Mouse (Mus musculus): ENCODE data around the gene Btnl2. TPM values are rescaled to one million over a fixed set of nuclear protein-coding genes. Genes with fewer than 3 reads are reported as not detected.

The Btnl2 gene
- total RNA-seq, 2 experiments from 2014 or later, result 0.48 to 0.66 TPM

GRCm38 (mm10) chr17:34347606-34348308 is 6.9 kb upstream of the Btnl2 start:
- DNase-seq, result peak; percentile 41

DNA sequence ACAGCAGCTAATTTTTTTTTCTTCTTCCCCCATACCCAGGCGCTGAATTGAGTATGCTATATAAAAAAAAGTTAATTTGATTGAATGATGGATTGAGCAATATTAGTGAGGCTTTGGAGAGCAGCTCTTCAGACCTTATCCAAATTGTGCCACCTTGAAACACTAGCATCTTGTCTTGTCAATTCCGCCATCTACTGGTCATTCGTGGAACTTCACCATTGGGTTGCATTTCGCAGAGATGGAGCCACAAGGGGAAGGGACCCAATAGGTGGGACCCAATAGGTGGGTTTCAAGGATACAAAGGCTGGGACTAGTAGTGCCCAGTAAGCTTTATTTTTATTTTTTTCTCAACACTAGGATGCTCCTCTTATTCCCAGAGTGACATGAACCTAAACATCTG is 5.2 kb upstream of the Btnl2 start:
- peak; percentile 84 for DNase-seq

DNA sequence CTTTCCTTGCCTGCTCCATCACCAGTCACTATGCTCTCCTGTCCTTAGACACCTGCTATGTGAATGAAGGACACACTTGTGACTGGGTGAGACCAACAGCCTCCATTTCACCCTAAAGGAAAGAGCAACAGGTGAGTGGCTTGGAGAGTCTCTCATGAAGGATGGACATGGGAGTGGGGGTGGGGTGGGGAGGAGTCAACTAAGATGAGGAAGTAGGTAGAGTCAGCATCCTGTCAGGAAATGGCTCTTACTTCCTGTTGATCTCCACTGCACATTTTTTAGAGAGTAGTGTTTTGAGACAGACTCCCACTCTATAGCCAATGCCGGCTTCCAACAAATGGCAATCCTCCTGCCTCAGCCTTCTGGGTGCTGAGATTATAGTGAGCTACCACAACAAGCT is 318 bp downstream of the Btnl2 start:
- DNase-seq, result no peak

DNA sequence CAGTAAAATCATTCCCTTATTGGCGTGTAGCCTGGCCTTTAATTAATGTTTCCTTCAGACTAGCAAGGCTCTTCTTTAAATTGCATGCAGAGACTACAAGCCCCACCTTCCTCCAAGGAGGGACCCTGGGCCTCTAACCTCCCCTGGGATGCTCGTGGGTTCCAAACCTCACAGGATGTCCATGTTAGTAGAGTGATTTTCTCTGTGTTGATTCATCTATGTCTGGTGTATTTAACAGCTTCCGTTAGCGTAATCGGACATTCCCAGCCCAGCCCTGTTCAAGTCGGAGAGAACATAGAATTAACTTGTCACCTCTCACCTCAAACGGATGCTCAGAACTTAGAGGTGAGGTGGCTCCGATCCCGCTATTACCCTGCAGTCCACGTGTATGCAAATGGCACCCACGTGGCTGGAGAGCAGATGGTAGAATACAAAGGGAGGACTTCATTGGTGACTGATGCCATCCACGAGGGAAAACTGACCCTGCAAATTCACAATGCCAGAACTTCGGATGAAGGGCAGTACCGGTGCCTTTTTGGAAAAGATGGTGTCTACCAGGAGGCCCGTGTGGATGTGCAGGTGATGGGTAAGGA is 8.4 kb downstream of the Btnl2 start:
- no peak for DNase-seq

GRCm38 (mm10) chr17:34363676-34364310 is 9.2 kb downstream of the Btnl2 start:
- DNase-seq, result no peak

GRCm38 (mm10) chr17:34365031-34365430 is 10.4 kb downstream of the Btnl2 start:
- DNase-seq, result no peak

GRCm38 (mm10) chr17:34370563-34370962 is 15.9 kb downstream of the Btnl2 start:
- no peak for DNase-seq

DNA sequence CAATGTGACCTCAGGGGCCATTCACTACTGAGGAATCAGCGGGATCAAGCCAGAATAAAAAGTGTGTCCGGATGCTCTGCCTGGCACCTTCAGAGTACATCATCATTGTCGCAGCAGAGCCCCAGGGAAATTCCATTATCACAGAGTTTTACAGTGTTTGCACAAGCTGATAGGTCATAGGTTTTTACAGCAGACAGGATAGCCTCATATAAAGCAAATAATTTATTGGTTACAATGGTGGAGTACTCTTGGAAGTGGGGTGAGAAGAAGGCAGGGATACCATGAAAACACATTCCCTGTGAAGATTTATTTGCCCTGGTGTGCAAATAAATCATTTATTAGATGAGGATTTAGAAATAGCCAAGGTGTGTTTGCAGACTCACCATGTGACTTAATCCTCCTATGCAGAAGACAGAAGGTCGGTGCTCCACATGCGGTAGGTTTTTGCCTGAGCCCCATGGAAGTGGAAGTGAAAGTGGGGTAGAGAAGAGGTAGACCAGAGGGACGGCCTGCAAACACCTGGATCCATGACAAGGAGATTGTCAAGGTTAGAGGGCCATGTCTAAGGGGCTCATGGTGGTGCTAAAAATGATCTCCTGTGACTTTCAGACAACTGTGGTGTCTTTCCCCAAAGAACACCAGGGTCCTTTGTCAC is 18.6 kb downstream of the Btnl2 start:
- no peak for DNase-seq

DNA sequence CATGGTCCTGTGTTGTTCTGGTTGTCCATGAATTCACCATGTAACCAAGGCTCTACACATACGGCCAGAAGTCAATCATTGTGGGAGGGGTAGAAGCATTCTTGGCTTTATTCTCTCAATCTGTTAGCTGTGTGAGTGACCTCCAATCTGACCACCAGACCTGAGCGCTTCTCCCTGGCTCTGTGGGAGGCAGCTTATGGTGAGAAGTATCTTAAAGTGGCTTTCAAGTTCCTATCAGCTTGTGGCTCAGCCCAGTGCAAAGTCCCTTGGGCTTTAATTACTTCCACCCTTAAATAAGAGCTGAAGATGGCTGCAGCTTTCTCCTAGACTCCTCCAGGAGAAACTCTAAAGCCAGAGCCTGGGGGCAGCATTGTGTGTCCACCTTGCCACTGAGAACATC is 22.2 kb downstream of the Btnl2 start, which contains the start of gene Btnl1:
Gene Btnl1, plus strand, starts transcription at position 286 of the 400 bp plus-strand sequence.
- DNase-seq, result no peak

- DNase-seq, result peak; percentile 8
Observed at GRCm38 (mm10) chr17:34377450-34378209, 23.0 kb downstream of the Btnl2 start.

DNA sequence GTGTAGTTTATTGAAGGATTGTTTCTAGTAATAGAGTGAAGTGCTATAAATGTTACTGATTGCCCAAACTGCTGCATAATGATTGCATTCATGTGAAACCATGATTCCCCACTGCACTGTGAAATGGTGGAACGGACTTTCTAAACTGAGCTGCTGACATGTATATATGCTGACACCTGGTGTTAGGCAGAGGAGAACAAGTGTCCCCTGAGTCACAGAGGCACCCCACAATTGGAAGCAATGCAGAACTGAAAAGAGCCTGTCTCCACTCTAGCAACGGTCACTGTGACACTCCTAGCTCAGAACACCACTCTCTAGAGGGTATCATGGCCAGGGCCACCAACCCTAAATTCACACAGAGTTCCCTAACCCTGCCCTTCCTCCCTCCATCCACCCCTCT is 24.1 kb downstream of the Btnl2 start:
- no peak for DNase-seq

DNA sequence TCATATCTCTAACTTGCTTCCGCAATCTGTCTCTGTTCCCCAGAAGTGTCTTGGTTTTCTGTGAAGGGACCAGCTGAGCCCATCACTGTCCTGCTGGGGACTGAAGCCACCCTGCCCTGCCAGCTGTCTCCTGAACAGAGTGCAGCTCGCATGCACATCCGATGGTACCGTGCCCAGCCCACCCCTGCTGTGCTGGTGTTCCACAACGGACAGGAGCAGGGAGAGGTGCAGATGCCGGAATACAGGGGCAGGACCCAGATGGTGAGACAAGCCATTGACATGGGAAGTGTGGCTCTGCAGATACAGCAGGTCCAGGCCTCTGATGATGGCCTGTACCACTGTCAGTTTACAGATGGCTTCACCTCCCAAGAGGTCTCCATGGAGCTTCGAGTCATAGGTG is 24.8 kb downstream of the Btnl2 start:
- DNase-seq, result no peak

DNA sequence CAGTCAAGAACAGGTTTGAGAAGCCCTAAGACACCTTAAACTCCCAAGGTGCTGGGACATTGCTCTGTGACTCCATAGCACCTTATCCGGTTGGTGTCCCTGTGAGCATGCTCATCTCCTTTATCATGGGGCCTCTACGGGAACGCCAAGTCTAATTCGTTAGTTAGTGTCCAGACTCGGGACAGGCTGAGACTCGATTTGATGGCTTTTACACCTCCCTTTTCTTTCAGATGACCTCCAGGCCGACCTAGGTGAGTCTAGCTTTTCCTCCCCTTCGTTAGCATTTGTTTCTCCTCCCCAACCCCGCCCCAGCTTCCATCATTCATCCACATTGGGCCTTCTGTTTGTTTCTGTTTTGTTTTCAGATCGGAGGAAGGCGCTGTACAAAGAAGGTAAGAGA is 27.3 kb downstream of the Btnl2 start:
- DNase-seq, result no peak

- DNase-seq, result no peak
Observed at GRCm38 (mm10) chr17:34383212-34383611, 28.6 kb downstream of the Btnl2 start.

GRCm38 (mm10) chr17:34384699-34385098 is 30.1 kb downstream of the Btnl2 start:
- DNase-seq, result no peak

GRCm38 (mm10) chr17:34386656-34387055 is 32.0 kb downstream of the Btnl2 start:
- DNase-seq, result no peak

- peak; percentile 65 for DNase-seq
Observed at GRCm38 (mm10) chr17:34388513-34388912, 33.9 kb downstream of the Btnl2 start.

- DNase-seq, result no peak
Observed at GRCm38 (mm10) chr17:34391507-34391906, 36.9 kb downstream of the Btnl2 start.

DNA sequence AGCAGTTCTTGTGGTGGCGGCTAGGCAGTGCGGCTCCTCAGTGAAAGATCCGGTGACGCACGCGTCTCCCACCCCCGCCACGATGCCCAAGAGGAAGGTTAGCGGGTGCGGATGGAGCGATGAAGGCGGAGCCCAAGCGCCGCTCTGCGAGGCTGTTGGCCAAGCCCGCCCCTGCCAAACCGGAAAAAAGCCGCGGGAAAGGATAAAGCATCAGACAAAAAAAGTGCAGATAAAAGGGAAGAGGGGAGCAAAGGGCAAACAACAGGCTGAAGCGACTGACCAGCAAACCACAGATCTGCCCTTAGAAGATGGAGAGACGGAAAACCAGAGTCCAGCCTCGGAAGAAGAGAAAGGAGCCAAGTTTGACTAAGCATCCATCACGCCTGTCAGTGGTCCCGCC is 37.7 kb downstream of the Btnl2 start:
- DNase-seq, result peak; percentile 52

DNA sequence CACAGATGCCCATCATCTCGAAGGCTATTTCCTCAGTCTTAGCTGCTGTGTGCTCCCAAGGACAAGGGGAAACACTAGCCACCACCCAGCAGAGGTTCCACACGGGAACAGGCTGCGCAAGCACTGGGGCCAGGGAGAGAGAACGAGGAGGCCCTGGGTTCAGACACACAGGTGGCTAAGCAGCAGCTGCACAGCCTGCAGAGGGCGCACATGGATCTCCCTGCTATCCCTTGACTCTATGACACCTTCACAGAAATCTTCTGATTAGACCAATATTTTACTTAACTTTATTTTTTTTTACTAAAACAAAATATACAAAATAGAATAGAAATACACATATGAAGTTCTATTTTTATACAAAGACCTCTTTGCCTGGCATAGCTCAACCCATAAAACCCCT is 42.7 kb downstream of the Btnl2 start:
- peak; percentile 6 for DNase-seq

- peak; percentile 66 for DNase-seq
Observed at GRCm38 (mm10) chr17:34398058-34398710, 43.6 kb downstream of the Btnl2 start.

Data from adrenal gland, postnatal 10 days (tissue).